Mouse (Mus musculus): ENCODE measurements around the gene Tnfsf11. TPM values are rescaled to one million over a fixed set of nuclear protein-coding genes. Genes with fewer than 3 reads are reported as not detected.

Gene Tnfsf11
- total RNA-seq, 2 experiments from 2014 or later = not detected

Small RNAs within 50 kb of the gene (microRNA-seq; reads per million reads assigned to microRNA genes)
- gene Gm23652 = 0 reads per million in 2 experiments

Other genes with a start within 250 kb of the Tnfsf11 start
- not detected for gene Fam216b, start 219.0 kb downstream of the Tnfsf11 start, total RNA-seq (2021)
- gene Akap11, start 228.8 kb upstream of the Tnfsf11 start, total RNA-seq (2021) = 10 to 100 TPM; 18.1 to 20.3 TPM

Data from gastrocnemius, postnatal 14 days (tissue).